Mouse (Mus musculus) cerebral cortex, adult 2 months (tissue): ENCODE measurements around the gene Llph.

Source experiments
- WGBS: fragments of 180-500 bp; shearing (Covaris S2); methylation state at CpG from one replicate; pipeline ENCODE4 v1.1.7; 2018; 5-methylcytosine and 5-hydroxymethylcytosine counted together

The Llph gene

DNA sequence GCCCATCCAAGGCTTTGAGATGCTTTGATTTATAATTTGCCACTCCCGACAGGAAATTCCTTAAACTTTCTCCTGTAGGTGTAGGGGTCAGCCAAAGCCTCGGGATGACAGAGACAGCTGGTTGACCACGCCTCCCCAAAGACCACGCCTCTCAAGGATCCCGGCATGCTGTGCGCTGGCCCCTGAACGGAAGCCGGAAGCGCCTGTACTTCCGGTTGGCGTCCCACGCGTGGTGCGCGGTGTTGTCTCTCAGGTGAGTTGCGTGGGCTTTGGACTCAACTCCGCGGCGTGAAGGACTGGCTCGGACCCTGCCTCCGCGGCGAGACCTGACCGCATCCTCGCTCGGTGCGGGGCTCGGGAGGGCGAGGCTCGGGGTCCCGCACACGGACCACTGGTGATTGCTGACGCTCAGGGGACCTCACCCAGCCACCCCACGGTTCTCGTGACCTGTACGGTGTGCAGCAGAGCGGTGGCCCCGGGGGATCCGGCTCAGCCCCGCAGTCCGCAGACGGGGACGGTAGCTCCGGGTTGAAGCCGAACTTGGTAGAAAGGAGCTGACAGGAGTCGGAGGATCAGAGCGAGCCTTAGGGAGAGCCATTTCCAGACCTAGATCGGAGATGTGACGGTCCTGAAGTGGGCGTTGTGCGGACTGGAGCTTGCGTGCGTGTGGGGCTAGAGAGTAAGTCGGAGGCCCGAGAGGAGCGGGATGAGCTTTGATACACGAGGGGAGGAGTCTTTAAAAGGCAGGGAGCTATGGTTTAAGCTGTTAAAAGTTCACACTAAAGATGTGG lies at the start of gene Llph:
Gene Llph (plus strand): TSS at position 200 of the 791 bp plus-strand sequence.
- WGBS, result under 1% methylated on average over 57 of the region's 57 CpGs

DNA sequence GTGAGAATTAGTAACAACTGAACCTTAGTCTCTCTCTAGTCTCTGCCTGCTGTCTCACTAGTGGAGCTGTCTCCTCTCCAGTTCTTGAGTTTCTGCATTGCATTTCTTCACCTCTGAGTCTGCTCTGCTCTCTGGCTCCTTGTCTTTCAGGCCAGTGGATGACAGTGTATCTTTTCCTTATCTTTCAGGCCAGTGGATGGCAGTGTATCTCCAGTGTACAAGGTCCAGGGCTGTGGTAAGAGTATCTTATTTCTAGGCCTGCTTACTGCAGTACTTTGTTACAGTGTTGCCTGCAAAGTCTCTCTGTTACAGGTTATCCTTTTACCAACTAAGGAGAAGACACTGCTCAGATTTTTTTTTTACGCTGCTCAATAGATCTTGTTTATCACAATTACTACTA lies 44.0 kb upstream of the Llph start:
- WGBS, result 93% methylated on average over 1 of the region's 1 CpGs

DNA sequence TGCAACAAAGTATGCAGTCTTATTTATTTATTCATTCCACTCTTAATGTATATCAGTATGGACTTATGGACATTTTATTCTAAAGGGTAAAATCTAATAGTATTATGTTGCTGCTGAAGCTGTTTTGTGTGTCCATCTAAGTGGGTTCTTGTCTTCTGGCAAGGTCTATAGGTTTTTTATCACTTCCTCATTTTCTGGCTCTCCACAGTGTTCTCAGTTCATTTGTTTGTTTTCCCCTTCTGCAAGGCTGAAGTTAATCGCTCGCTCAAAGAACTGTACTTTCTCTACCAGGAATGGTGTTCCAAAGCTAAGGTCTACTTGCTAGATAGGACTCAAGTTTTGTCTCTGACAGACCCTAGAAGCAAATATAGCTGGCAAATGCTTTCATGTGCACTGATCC lies 43.5 kb upstream of the Llph start:
- 84% methylated on average over 2 of the region's 2 CpGs for WGBS

DNA sequence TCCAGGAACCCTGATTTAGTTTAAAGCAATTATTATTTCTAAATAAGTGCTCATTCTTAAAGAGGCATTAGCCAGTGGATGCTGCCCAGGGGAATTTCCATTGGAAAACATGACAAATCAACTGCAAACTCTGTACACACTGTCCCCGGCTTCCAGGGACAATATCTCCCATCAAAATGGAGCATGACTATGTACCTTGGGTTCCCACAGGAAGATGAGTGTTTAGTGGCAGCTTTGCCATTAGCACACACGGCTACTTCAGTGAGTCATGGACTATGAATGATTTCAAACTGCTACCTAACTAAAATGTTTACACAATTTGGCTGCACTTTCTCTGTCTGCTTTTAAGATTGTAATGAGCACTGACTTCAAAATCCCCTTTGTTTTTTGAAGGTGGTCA lies 38.4 kb upstream of the Llph start:
- whole genome bisulfite sequencing, result 62% methylated on average over 2 of the region's 2 CpGs

DNA sequence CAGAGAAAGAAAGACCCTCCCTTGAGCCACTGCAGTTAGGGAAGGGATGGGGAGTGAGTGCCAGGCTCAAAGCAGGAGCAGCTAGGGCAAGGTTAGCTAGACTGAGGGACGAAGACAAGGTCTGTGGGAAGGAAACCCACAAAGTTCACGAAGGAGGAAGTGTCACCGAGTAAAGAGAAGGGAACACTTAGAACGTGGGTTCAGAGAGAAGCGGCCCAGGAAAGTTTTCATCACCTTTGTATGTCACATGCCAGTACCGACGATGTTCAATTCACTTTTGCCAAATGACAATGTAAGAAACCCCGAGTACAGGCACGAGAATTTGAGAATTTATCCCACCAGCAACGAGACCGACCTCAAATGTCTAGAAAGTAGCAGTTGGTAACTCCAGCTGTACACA lies 37.6 kb upstream of the Llph start:
- 76% methylated on average over 11 of the region's 11 CpGs for WGBS

DNA sequence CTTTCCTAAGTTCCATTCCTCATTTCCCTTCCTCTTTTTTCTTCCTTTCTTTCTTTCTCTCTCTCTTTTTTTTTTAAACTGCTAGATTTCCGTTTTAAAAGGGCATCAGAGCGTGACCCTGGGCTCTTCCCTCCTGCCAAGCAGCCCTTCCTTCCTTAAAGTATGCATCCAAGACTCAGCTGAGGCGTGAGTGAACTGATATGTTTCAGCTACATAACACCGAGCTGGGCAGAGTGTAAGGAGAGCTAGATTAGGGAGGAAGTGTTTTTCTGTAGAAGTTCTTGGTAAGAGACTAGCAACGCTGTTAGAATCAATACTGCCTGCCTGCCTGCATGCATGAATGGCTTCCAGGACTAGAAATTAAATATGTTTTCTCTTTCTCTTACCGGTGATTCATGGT lies 37.1 kb upstream of the Llph start:
- 53% methylated on average over 6 of the region's 6 CpGs for WGBS

DNA sequence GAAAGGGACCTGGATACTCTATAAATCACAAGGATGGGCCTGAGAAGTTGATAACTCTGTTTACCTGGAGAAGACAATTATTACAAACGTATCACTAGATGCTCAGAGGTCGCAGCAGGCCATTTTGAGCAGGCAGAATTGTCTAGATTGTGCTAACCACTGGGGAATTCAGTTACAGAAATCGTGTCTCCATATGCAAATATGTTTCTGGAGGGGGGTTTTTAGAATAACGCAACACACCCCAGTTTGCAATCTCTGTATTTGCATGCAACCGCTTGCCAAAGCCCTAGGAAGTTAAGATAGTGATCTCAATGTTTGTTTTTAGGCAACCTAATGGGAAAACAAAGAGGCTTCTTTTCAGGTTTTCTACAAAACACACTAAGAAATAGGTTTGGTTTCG lies 35.7 kb upstream of the Llph start:
- WGBS, result 83% methylated on average over 6 of the region's 6 CpGs

DNA sequence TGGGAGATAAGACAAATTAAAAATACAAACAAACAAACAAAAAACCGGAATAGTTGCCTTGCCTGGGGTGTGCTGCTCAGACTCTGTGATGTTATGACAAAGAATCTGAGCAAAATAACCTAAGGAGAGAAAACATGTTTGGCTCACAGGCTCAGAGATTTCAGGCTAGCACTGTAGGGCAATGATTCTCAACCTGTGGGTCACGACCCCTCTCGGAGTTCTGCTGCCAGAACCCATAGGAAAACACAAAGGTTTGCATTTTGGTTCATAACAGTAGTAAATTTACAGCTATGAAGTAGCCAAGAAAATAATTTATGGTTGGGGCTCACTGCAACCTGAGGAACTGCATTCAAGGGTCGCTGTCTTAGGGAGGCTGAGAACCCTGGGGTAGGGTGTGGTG lies 34.6 kb upstream of the Llph start:
- WGBS, result 90% methylated on average over 4 of the region's 4 CpGs

DNA sequence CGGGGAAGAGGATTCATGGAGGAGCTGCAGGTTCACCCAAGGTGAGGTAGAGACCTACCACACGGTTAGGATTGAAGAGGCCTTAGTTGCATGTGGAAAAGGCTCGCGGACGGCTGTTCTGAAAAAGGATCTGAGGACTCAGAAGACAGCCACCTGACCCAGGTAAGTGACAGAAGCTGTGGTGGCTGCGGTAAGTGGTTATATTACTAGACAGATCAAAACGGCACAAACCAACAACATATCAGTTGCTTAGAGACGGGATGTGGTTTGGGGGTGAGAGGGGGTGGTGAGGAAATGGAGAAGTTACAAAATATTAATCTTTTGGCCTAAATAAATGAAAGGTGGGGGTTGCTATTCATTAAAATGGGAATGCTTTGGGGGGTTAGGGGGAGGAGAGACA lies 33.6 kb upstream of the Llph start:
- whole genome bisulfite sequencing, result 95% methylated on average over 8 of the region's 8 CpGs

DNA sequence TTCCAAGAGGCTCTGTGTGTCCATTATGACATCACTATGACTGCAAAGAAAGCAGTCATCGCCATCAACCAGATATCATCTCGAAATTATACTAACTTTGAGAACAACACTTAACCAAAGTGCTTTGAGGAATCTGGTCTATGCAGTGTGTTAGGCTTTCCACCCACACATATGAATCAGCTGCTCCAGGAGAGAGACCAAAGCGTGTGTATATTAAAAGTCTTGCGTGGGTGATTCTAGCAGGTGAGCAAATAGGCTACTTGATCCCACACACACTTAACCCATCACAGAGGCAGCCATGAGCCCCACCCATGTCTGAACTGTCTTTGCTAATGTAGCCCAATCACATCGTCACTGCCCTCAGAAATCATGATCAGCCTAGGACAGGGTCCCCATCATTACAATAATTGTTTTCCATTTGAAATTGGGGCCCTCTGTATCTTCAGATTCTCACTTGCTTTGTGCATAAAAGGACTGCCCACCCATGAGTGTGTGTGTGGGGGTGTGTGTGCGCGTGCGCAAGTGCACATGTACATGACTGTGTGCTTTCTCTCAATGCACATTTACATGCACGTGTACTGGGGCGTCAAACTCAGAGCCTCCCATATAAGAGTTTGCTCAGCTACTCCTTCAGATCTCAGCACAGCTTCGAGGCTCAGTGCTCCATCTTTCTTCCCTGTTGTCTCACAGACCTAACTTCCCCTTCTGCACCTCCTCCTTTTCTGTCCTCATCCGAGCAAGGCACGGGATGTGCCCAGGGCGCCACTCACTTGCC lies 29.6 kb upstream of the Llph start:
- 59% methylated on average over 14 of the region's 14 CpGs for WGBS

DNA sequence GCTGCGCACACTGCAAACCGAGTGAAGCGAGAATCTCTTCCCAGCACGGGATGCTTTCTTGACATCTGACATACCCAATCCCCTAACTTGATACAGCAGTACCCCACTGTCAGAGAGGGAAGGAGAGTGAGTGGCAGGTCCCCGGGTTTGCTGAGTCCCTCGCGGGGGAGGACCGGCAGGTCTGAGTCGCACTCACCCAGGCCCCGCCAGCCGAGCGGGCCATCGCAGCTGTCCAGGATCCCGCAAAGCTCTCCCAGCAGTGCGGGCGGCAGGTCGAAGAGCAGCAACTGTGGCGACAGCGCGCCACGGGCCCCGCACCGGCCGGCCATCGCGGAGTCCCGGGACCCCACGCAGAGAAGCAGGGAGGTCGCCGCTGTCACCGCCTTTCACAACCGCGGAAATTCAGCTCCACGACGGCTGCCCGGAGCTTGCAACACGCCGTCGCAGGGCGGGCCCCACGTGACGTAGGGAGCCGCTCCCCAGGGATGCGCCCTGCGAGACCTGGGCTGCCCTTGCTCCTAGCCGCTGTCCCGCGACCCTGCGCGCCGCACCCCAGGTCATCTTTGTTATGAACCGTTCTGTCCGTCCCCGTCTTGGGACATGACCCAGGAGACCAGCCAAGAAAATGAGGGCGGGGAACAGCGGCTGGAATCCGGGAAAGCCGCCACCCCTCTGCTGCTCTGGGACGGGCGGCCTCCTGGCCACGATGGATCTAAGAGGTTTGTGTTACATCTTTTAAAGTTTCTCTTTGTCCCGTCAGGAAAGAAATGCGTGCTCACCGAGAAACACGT lies 25.5 kb upstream of the Llph start, which contains the start of gene Tmbim4:
Gene Tmbim4 (plus strand): TSS at position 460 of the 791 bp plus-strand sequence.
- WGBS, result 3% methylated on average over 65 of the region's 65 CpGs

DNA sequence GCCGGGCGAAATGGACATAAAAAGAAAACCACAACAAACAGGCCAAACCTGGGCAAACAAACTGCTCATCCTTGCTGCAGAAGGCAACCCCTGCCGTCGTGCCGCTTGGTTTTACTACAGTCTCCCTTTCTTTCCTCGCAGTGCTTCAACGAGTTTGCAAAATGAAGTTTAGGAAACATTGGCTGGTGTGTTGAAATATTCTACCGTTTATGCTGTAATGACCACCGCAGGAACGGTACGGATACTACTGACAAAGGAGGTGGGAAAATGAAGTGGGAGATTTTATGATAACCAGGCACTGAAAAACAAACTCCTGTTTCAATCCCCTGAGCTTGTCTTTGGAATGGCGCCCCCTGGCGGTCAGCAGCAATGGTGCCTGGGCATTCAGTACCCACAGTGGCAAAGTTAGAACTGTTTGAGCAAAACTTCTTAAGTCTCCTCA lies 24.9 kb upstream of the Llph start, which contains the start of gene Irak3:
Gene Irak3 (minus strand): TSS at position 170 of the 442 bp plus-strand sequence.
- WGBS, result under 1% methylated on average over 13 of the region's 13 CpGs

DNA sequence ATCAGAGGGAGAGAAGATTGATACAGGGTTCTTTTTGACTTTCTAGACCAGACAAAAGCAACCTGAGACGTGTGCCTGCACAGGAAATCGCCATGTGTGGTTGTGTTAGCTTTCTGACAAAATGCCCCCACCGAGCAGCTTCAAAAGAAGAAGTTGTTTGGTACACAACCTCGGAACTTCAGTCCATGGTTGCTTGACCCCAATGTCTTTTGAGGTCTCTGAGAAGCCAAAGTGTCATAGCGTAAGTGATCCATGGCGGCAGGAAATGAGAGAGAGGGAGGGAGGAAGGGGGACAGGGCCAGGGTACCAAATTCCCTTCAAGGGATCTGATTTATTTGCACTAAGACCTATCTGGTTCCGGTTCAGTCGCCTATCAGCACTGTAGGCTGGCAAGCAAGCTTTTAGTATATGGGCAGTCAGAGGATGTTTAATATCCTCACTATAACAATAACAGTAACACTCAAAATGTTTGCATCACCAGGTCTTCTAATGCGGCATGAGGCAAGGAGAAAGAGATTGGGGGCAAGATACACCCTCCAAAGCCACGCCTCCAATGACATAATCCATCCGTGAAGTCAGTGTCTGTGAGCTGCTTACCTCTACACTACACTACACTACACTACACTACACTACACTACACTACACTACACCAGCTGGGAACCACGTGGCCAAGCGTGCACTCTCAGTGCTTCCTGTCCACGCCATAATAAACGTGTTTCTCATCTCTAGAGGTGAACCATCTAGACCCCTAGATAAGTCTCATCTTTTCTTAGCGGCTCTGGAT lies 24.2 kb upstream of the Llph start:
- WGBS, result 76% methylated on average over 16 of the region's 16 CpGs

DNA sequence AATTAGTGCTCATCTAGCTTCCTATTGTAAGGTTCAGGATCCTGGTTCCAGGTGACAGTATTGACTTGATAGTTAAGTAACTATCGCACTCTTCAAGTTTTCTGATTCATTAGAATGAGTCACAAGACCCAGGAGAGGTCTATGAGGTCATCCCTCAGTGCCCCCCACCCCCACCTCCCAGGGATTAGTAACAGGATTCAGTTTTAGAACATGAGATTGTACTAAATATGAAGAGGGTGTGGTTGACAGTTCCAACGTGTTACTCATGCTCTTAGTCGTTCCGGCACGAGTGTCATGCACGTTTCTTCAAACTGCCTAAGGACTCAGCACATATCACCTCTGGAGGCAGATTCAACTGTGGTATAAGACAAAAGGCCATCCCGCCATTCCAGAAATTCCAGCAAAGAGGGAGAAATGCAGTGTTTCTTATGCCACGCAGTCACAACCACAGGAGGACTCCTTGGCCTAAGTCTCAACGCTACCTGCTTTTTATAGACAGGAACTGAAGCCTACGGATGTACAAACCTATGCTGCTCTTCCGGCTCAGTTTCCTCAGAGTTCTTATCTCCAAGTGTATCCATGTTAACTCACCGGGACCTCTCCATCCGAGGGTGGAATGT lies 22.2 kb upstream of the Llph start:
- WGBS, result 85% methylated on average over 13 of the region's 13 CpGs

DNA sequence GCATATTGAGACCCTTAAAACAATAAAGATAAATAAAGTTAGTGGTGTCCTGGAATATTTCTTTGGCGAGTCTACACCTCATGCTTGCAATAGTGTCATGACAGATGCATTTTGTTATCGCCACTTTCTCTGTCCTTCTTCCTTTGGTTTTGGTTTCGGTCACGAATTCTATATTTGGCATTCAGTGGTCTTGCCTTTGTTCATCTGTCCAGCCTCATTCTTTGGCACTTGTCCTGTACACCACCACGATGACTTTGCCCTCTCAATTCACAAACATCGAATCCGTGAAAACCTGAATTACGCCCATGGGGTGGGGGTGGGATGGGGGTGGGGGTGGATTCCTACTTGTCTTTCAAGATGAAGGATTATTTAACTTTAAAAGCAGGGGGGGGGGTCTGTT lies 18.9 kb upstream of the Llph start:
- 82% methylated on average over 8 of the region's 8 CpGs for whole genome bisulfite sequencing

DNA sequence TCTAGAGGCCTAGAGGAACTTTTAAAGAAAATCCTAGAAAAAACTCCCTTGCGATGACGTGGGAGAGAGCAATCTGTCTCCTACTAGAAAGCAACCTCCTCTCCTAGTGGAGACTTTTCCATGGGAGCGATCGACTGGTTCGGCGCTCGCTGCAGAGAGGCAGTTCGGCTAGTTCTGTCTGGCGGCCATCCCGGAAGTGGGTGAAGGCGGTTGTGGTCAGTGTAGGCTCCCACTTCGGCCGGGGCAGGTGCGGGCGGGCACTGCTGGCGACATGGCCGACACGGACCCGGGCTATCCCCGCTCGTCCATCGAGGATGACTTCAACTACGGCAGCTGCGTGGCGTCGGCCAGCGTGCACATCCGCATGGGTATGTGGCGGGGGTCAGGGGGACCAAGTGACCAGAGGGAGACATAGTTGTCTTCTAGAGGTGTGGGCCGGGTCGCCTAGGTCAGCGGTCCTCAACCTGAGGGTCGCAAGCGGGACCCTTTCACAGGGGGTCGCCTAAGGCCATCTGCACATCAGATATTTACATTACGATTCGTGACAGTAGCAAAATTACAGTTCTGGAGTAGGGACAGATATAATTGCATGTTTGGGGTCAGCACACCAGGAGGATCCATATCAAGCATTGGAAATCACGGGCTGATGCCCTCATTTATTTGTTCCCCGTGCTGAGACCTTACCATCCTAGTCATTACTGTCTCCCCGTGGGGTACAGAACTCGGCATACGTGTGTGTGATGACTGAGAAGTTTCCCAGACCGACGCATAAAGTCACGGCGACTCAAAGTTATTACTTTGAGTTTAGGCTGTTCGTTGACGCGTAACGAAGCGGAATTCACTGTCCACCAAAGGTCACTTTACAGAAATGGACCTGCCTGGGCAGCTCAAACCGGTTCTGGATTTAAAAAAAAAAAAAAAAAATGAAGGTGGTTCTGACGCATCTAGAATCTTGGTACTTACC lies 18.0 kb upstream of the Llph start:
- 2% methylated on average over 53 of the region's 53 CpGs for WGBS

DNA sequence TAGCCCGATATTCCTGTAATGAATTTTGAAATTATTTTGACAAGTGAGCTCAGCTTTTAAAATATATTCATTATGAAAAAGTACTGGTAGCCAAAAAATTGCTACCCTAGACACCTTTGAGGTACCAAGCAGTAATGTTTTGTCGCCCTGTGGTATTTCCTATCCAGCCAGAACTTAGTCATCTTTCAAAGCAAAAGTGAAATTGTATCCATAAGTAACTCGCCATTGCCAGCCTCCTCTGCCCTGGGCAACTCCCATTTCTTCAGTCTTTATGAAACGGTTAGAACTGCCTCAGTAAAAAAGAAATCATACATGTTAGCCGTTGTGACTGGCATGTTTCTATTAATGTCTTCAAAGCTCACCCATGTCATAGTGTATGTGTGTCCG lies 17.3 kb upstream of the Llph start:
- WGBS, result 48% methylated on average over 6 of the region's 6 CpGs

DNA sequence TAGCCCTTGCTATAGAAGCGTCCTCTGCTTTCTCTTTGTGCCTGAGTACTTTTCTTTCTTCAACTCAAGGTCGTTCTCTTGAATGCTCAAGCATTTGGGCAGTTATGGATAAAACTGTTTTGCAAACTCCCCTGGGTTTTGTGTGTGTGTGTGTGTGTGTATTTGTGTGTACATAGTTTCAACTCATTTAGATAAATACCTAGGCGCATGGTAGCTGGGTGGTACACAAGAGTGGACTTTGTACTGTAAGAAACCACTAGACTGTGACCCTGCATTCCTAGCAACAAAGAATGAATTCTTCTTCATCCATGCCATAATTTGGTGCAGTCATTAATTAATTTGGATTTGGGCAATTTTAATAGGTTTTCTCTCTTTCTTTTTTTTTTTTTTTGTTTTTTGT lies 16.8 kb upstream of the Llph start:
- WGBS, result 91% methylated on average over 3 of the region's 3 CpGs

DNA sequence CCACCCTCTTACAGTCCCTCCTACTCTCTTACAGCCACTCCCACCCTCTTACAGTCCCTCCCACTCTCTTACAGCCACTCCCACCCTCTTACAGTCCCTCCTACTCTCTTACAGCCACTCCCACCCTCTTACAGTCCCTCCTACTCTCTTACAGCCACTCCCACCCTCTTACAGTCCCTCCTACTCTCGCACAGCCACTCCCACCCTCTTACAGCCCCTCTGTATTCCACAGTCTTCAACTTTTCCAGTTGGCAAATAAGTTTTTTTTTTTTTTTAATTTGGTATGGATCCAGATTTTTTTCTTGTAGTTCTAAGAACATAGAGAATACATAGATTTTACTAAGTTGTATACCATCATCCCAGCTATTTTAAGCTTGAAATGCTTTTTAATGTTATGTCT lies 9.8 kb upstream of the Llph start:
- 76% methylated on average over 1 of the region's 1 CpGs for WGBS

DNA sequence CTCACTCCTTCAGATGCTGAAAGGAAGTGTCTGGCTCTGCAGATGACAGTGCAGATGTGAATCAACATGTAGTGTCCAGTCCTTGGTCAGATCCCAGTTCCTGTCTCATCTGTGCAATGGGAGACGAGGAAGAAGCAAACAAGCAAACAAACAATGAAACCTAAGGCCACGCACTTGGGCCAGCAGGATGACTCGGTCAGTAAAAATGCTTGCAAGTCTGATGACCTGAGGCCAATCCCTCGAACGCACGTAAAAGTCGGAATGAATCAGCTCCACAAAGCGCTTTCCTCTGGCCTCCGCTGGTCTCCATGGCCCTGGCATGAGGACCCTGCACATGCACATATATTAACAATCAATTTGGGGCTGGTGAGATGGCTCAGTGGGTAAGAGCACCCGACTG lies 7.9 kb upstream of the Llph start:
- 97% methylated on average over 10 of the region's 10 CpGs for WGBS
